Mouse (Mus musculus) liver, adult 2 months (tissue): ENCODE data around the gene Brsk2.

Source experiments
- CTCF ChIP-seq: fragments of 200-500 bp; IDR thresholded peaks from 2 replicates; pipeline ENCODE4 v1.5.1; 2011; ENCODE audit warnings: low read depth, low read length, control low read depth
- POLR2A ChIP-seq: fragments of 200-500 bp; IDR thresholded peaks from 2 replicates; pipeline ENCODE4 v1.6.1; 2011; ENCODE audit warnings: low read length, control low read depth; ENCODE audit not compliant: insufficient read depth; ENCODE audit errors: extremely low read depth

GRCm38 (mm10) chr7:141908591-141908990 is 41.0 kb upstream of the Brsk2 start:
- TF ChIP-seq CTCF (no peak), POLR2A (no peak)
